Comparison of ENCODE assay signal across 15 mouse cellular contexts in genomic region chr14:50771342-50771741, GRCm38 (mm10). TPM values are rescaled to one million over a fixed set of nuclear protein-coding genes. Genes with fewer than 3 reads are reported as not detected.
DNase-seq lines count a peak whose midpoint lies in the region; ATAC-seq and TF ChIP-seq lines count a peak whose summit lies in the region.
"Had no signal": no experiment of that assay in that cellular context is flagged by ENCODE, and none has a peak within 500 bp of the region (broad histone marks: within the 10 kb centered on the region; RNA-seq: fewer than 3 reads in every experiment).

No protein-coding gene starts in this region.

- H3K36me3 ChIP-seq in heart, adult 2 months (ENCODE audit: control insufficient read depth, insufficient read depth, low read length), result no peaks in the 10 kb centered on the region
- peaks cover 84% of the 10 kb centered on the region for H3K36me3 ChIP-seq in heart, embryonic 12.5 days
- H3K36me3 ChIP-seq in lung, postnatal 0 days (ENCODE audit: insufficient read depth, low read length), result peaks cover 16% of the 10 kb centered on the region
- peaks cover 53 to 83% of the 10 kb centered on the region in 2 experiments for H3K36me3 ChIP-seq in CH12.LX (replicated peaks in 1 of 2; ENCODE audit: control insufficient read depth in 1 of 2, insufficient read depth in 1 of 2, low read length in 1 of 2)

- in situ Hi-C loops in CH12.LX (cut with MboI; ENCODE audit: low pct_ligation_motif_present, low pct_unique_long_range_greater_than_20kb, low sequenced_read_pairs), result loop anchor here (25.0 kb wide), 1 partner anchor 409 kb away; the partner anchor contains the start of gene Tlr11

- intact Hi-C loops in heart, adult 2 months (cut with DNase I), result no loop called here
- intact Hi-C loops in heart, postnatal 14 days (cut with DNase I), result no loop called here

- peak; percentile 2 for TF ChIP-seq RAD21 in CH12.LX (IDR thresholded peaks at IDR 0.05; ENCODE audit: low read depth, low read length)

- dilution Hi-C loops in CH12.LX (cut with MboI; ENCODE audit: extremely low pct_ligation_motif_present, extremely low pct_unique_long_range_greater_than_20kb, low sequenced_read_pairs), result no loop called here

- WGBS in heart, adult 2 months, result 75% methylated on average over 2 of the region's 2 CpGs
- WGBS in heart, embryonic 12.5 days, result 85% methylated on average over 2 of the region's 2 CpGs
- 82% methylated on average over 2 of the region's 2 CpGs for WGBS in lung, postnatal 0 days
- WGBS in lung, adult 2 months, result 68% methylated on average over 2 of the region's 2 CpGs

- DNase-seq in heart, adult 2 months, result no peak
- DNase-seq in lung, postnatal 0 days (ENCODE audit: low spot score), result no peak
- no peak for DNase-seq in lung, adult 2 months
- DNase-seq in CH12.LX (ENCODE audit: extremely low read depth), result peak; percentile 9
- DNase-seq in brain, adult 2 months (ENCODE audit: low read depth, low spot score), result peak; percentile 22
- no peak for DNase-seq in heart, postnatal 14 days
- no peak for DNase-seq in urinary bladder, postnatal 14 days (ENCODE audit: low spot score)
- DNase-seq: heart, postnatal 36 days; left cerebral cortex, postnatal 4 days; right cerebral cortex, postnatal 25 days had no signal

- H3K9ac ChIP-seq in heart, adult 2 months (ENCODE audit: low read depth, low read length), result no peak overlapping the region
- no peak overlapping the region for H3K9ac ChIP-seq in heart, embryonic 12.5 days
- no peak overlapping the region for H3K9ac ChIP-seq in lung, postnatal 0 days (replicated peaks; ENCODE audit: low read depth)
- H3K9ac ChIP-seq in CH12.LX (ENCODE audit: insufficient read depth, low read depth), result no peak overlapping the region
- H3K9ac ChIP-seq: forebrain, embryonic 13.5 days had no signal

- TF ChIP-seq POLR2A in heart, adult 2 months (IDR thresholded peaks at IDR 0.05; ENCODE audit: insufficient read depth, low read depth, low read length), result no peak
- TF ChIP-seq POLR2A in lung, adult 2 months (IDR thresholded peaks at IDR 0.05; ENCODE audit: borderline replicate concordance, extremely low read depth, low read depth, low read length), result no peak
- TF ChIP-seq POLR2A in CH12.LX (IDR thresholded peaks at IDR 0.05; ENCODE audit: low read depth, low read length), result no peak

- no peak for ATAC-seq in heart, embryonic 12.5 days (ENCODE audit: insufficient number of reproducible peaks, low FRiP score)
- ATAC-seq in lung, postnatal 0 days, result no peak
- ATAC-seq: forebrain, embryonic 13.5 days had no signal

- H3K79me2 ChIP-seq in heart, adult 2 months (replicated peaks; ENCODE audit: control insufficient read depth, insufficient read depth, low read length), result no peaks in the 10 kb centered on the region
- H3K79me2 ChIP-seq in CH12.LX (replicated peaks; ENCODE audit: control insufficient read depth, extremely low read depth, insufficient read depth, poor library complexity, severe bottlenecking), result no peaks in the 10 kb centered on the region

- H3K4me3 ChIP-seq in heart, adult 2 months, result no peak overlapping the region
- H3K4me3 ChIP-seq in heart, embryonic 12.5 days, result no peak overlapping the region
- H3K4me3 ChIP-seq in lung, postnatal 0 days (ENCODE audit: low read depth, low read length), result no peak overlapping the region
- H3K4me3 ChIP-seq in lung, adult 2 months (replicated peaks; ENCODE audit: extremely low read depth, low read depth, low read length), result no peak overlapping the region
- no peak overlapping the region for H3K4me3 ChIP-seq in CH12.LX (replicated peaks in 1 of 3; ENCODE audit: low read depth in 2 of 3, low read length in 2 of 3, poor library complexity in 1 of 3)
- H3K4me3 ChIP-seq: forebrain, embryonic 13.5 days had no signal

- TF ChIP-seq EP300 in heart, adult 2 months (IDR thresholded peaks at IDR 0.05; ENCODE audit: insufficient read depth, low read depth, low read length), result no peak
- TF ChIP-seq EP300 in lung, postnatal 0 days (IDR thresholded peaks at IDR 0.05), result no peak
- TF ChIP-seq EP300 in CH12.LX (IDR thresholded peaks at IDR 0.05; ENCODE audit: low read length), result no peak

- no peaks in the 10 kb centered on the region for H3K27me3 ChIP-seq in heart, adult 2 months (ENCODE audit: control insufficient read depth, insufficient read depth, low read length)
- H3K27me3 ChIP-seq in heart, embryonic 12.5 days (replicated peaks), result no peaks in the 10 kb centered on the region
- H3K27me3 ChIP-seq in lung, postnatal 0 days (replicated peaks; ENCODE audit: insufficient read depth, low read length), result no peaks in the 10 kb centered on the region
- H3K27me3 ChIP-seq in CH12.LX (replicated peaks), result no peaks in the 10 kb centered on the region
- H3K27me3 ChIP-seq: forebrain, embryonic 13.5 days had no signal

- peak; percentile 62 for TF ChIP-seq CTCF in heart, adult 2 months (IDR thresholded peaks at IDR 0.05)
- TF ChIP-seq CTCF in lung, postnatal 0 days (IDR thresholded peaks at IDR 0.05), result peak; percentile 39
- no peak for TF ChIP-seq CTCF in lung, adult 2 months (IDR thresholded peaks at IDR 0.05; ENCODE audit: insufficient read depth, low read length)
- TF ChIP-seq CTCF in CH12.LX (conservative IDR thresholded peaks at IDR 0.05 in 1 of 2, IDR thresholded peaks at IDR 0.05 in 1 of 2; ENCODE audit: low read depth in 2 of 2, low read length in 2 of 2), result peak; percentile 46 to 54

- 0 out of 2 replicates have a peak, but pooled peaks cover 3% of the 10 kb centered on the region for H3K9me3 ChIP-seq in heart, embryonic 12.5 days (replicated peaks)
- no peaks in the 10 kb centered on the region for H3K9me3 ChIP-seq in lung, postnatal 0 days (ENCODE audit: low read length)
- no peaks in the 10 kb centered on the region for H3K9me3 ChIP-seq in CH12.LX (replicated peaks; ENCODE audit: low read length)
- H3K9me3 ChIP-seq: forebrain, embryonic 13.5 days had no signal

- no peak overlapping the region for H3K27ac ChIP-seq in heart, adult 2 months
- no peak overlapping the region for H3K27ac ChIP-seq in heart, embryonic 12.5 days (ENCODE audit: poor library complexity, severe bottlenecking)
- H3K27ac ChIP-seq in lung, postnatal 0 days (ENCODE audit: low read length), result no peak overlapping the region
- no peak overlapping the region for H3K27ac ChIP-seq in CH12.LX (ENCODE audit: insufficient read depth, low read depth)
- H3K27ac ChIP-seq: forebrain, embryonic 13.5 days had no signal

- H3K4me1 ChIP-seq in heart, adult 2 months (ENCODE audit: control insufficient read depth, insufficient read depth, low read length), result no peaks in the 10 kb centered on the region
- no peaks in the 10 kb centered on the region for H3K4me1 ChIP-seq in heart, embryonic 12.5 days (replicated peaks)
- H3K4me1 ChIP-seq in lung, postnatal 0 days (ENCODE audit: insufficient read depth, low read depth, low read length), result no peaks in the 10 kb centered on the region
- no peaks in the 10 kb centered on the region for H3K4me1 ChIP-seq in lung, adult 2 months (ENCODE audit: control insufficient read depth, insufficient read depth, low read length)
- H3K4me1 ChIP-seq in CH12.LX (ENCODE audit: control insufficient read depth in 1 of 2, insufficient read depth in 2 of 2), result no peaks in the 10 kb centered on the region
- H3K4me1 ChIP-seq: forebrain, embryonic 13.5 days had no signal

- H3K4me2 ChIP-seq in heart, embryonic 12.5 days, result no peak overlapping the region
- H3K4me2 ChIP-seq in lung, postnatal 0 days (replicated peaks; ENCODE audit: low read depth, low read length), result no peak overlapping the region
- H3K4me2 ChIP-seq in CH12.LX (ENCODE audit: insufficient read depth, low read depth, poor library complexity, severe bottlenecking), result no peak overlapping the region
- H3K4me2 ChIP-seq: forebrain, embryonic 13.5 days had no signal

TF ChIP-seq in CH12.LX, 34 proteins besides CTCF, POLR2A, EP300 and RAD21 (continues in another document):
- TF ChIP-seq USF2 (conservative IDR thresholded peaks at IDR 0.05; ENCODE audit: low read depth, low read length) (no peak), ZKSCAN1 (IDR thresholded peaks at IDR 0.05; ENCODE audit: borderline replicate concordance, low read depth, low read length) (no peak)

RNA-seq across cellular contexts. Expression of gene Ttc5, which starts 14.0 kb away (rescaled TPM):
- 10 to 100 TPM; 13.2 to 13.9 TPM for total RNA-seq in heart, adult 2 months (2021)
- polyA plus RNA-seq in heart, adult 2 months (2012; rRNA removed), result 13.3 and 18.4 TPM in 2 replicates
- polyA plus RNA-seq in heart, embryonic 12.5 days (2016; fragmentation: Nextera tagmentation; extraction: Ambion mirVana), result 46.1 and 48.1 TPM in 2 replicates
- polyA plus RNA-seq in lung, postnatal 0 days (2015; fragmentation: Nextera tagmentation; extraction: Ambion mirVana), result 45.6 and 47.0 TPM in 2 replicates
- 22.4 and 32.2 TPM in 2 replicates for polyA plus RNA-seq in lung, adult 2 months (2012; rRNA removed)
- total RNA-seq in CH12.LX (2012; rRNA removed) (53.4 and 57.8 TPM in 2 replicates), CH12.LX (2014; rRNA removed) (65.0 and 72.1 TPM in 2 replicates)
- 44.3 and 44.5 TPM in 2 replicates for polyA plus RNA-seq in CH12.LX (2012; ENCODE audit: insufficient read length, low read depth)
- total RNA-seq in heart, postnatal 14 days (2021), result 10 to 100 TPM; 18.1 to 24.3 TPM

RNA-seq across cellular contexts. Expression of gene Olfr749, which starts 26.4 kb away (rescaled TPM):
- total RNA-seq in heart, adult 2 months (2021), result not detected
- not detected in 2 replicates for polyA plus RNA-seq in heart, adult 2 months (2012; rRNA removed)
- not detected in 2 replicates for polyA plus RNA-seq in heart, embryonic 12.5 days (2016; fragmentation: Nextera tagmentation; extraction: Ambion mirVana)
- not detected in 2 replicates for polyA plus RNA-seq in lung, postnatal 0 days (2015; fragmentation: Nextera tagmentation; extraction: Ambion mirVana)
- polyA plus RNA-seq in lung, adult 2 months (2012; rRNA removed), result not detected in 2 replicates
- total RNA-seq in CH12.LX (2012; rRNA removed) (not detected in 2 replicates), CH12.LX (2014; rRNA removed) (not detected in 2 replicates)
- not detected in 2 replicates for polyA plus RNA-seq in CH12.LX (2012; ENCODE audit: insufficient read length, low read depth)
- total RNA-seq in heart, postnatal 14 days (2021), result not detected
- total RNA-seq: heart, postnatal 36 days; left cerebral cortex, postnatal 4 days had no signal
- polyA plus RNA-seq: forebrain, embryonic 13.5 days; gonadal fat pad, adult 2 months; kidney, embryonic 16.5 days; neural tube, embryonic 11.5 days had no signal

RNA-seq across cellular contexts. Expression of gene Ccnb1ip1, which starts 36.2 kb away (rescaled TPM):
- not detected for total RNA-seq in heart, adult 2 months (2021)
- not detected in 2 replicates for polyA plus RNA-seq in heart, adult 2 months (2012; rRNA removed)
- not detected in 2 replicates for polyA plus RNA-seq in heart, embryonic 12.5 days (2016; fragmentation: Nextera tagmentation; extraction: Ambion mirVana)
- polyA plus RNA-seq in lung, postnatal 0 days (2015; fragmentation: Nextera tagmentation; extraction: Ambion mirVana), result not detected in 2 replicates
- not detected in 2 replicates for polyA plus RNA-seq in lung, adult 2 months (2012; rRNA removed)
- 2.7 and 4.2 TPM in 2 replicates for total RNA-seq in CH12.LX (2012; rRNA removed)
- total RNA-seq in CH12.LX (2014; rRNA removed), result not detected in 2 replicates
- not detected in 2 replicates for polyA plus RNA-seq in CH12.LX (2012; ENCODE audit: insufficient read length, low read depth)
- not detected for total RNA-seq in heart, postnatal 14 days (2021)
- total RNA-seq: heart, postnatal 36 days had no signal
- polyA plus RNA-seq: forebrain, embryonic 13.5 days; kidney, embryonic 16.5 days; neural tube, embryonic 11.5 days had no signal

RNA-seq across cellular contexts. Expression of gene Parp2, which starts 36.3 kb away (rescaled TPM):
- 10 to 100 TPM; 14.7 to 15.6 TPM for total RNA-seq in heart, adult 2 months (2021)
- polyA plus RNA-seq in heart, adult 2 months (2012; rRNA removed), result 12.5 and 23.2 TPM in 2 replicates
- polyA plus RNA-seq in heart, embryonic 12.5 days (2016; fragmentation: Nextera tagmentation; extraction: Ambion mirVana), result 40.4 and 41.2 TPM in 2 replicates
- 27.6 and 33.7 TPM in 2 replicates for polyA plus RNA-seq in lung, postnatal 0 days (2015; fragmentation: Nextera tagmentation; extraction: Ambion mirVana)
- polyA plus RNA-seq in lung, adult 2 months (2012; rRNA removed), result 9.6 and 17.4 TPM in 2 replicates
- 55.9 and 64.6 TPM in 2 replicates for total RNA-seq in CH12.LX (2012; rRNA removed)
- total RNA-seq in CH12.LX (2014; rRNA removed), result 95.9 and 117 TPM in 2 replicates
- 82.3 and 90.9 TPM in 2 replicates for polyA plus RNA-seq in CH12.LX (2012; ENCODE audit: insufficient read length, low read depth)
- 10 to 100 TPM; 13.3 to 14.1 TPM for total RNA-seq in heart, postnatal 14 days (2021)

Comparison
In these comparisons a context has a peak if more than half of its experiments do, and no peak if none do; other contexts are left out.
1. DNase-seq: peak in CH12.LX (single experiment) and brain, adult 2 months (single experiment); none in heart, adult 2 months (0 of 2), lung, postnatal 0 days (single experiment), lung, adult 2 months (single experiment), heart, postnatal 14 days (0 of 2) and urinary bladder, postnatal 14 days (single experiment).